Mouse (Mus musculus) lung, postnatal 0 days (tissue): ENCODE measurements around the gene Itpr1.

Source experiments
- CTCF ChIP-seq: IDR thresholded peaks from 2 replicates; pipeline ENCODE4 v1.5.1; 2016; ENCODE audit warnings: antibody characterized with exemption, mild to moderate bottlenecking
- EP300 ChIP-seq: IDR thresholded peaks from 2 replicates; pipeline ENCODE4 v1.6.1; 2016; ENCODE audit warnings: antibody characterized with exemption, mild to moderate bottlenecking, control low read depth

- TF ChIP-seq EP300 (no peak), CTCF (no peak)
These were observed 221.9 kb downstream of the Itpr1 start for GRCm38 (mm10) chr6:108434816-108435215.
